In the genomic region with DNA sequence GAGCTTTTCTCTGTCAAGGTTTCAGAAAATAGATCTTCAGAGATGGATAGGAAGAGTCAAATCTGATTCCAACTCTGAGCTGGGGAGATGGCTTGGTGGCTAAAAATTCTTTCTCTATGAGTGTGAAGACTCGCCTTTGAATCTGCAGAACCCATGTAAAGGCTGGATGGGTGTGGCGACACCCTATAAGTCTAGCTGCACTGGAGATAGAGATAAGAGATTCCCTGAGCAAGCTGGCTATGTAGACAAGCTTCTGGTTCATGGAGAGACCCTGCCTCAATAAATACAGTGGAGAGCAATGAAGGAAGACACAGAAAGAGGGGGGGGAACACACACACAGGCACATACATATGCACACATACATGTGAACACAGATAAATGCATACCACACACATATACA, we compare ENCODE assay signal across 17 mouse cellular contexts.
DNase-seq lines count a peak whose midpoint lies in the region; ATAC-seq lines count a peak whose summit lies in the region.
"Had no signal": no experiment of that assay in that cellular context is flagged by ENCODE, and none has a peak within 500 bp of the region (broad histone marks: within the 10 kb centered on the region; RNA-seq: fewer than 3 reads in every experiment).

No protein-coding gene starts in this region.

- DNase-seq in intestine, embryonic 14.5 days (ENCODE audit: low spot score), result no peak
- peak; percentile 12 for DNase-seq in limb, embryonic 10.5 days (ENCODE audit: low spot score)
- DNase-seq in ovary, adult 18-20 months (ENCODE audit: low spot score), result no peak
- DNase-seq in urinary bladder, adult 18-20 months (ENCODE audit: low spot score in 2 of 2), result no peak
- DNase-seq: adrenal gland, adult 2 months; adrenal gland, postnatal 25 days; cerebellum, adult 18-20 months; cerebellum, postnatal 10 days; gastrocnemius, postnatal 14 days; heart, postnatal 4 days had no signal

- H3K27me3 ChIP-seq in intestine, embryonic 14.5 days (replicated peaks; ENCODE audit: control insufficient read depth, insufficient read depth, low read length), result no peaks in the 10 kb centered on the region
- H3K27me3 ChIP-seq in intestine, embryonic 15.5 days (replicated peaks), result no peaks in the 10 kb centered on the region
- H3K27me3 ChIP-seq in embryonic facial prominence, embryonic 15.5 days, result no peaks in the 10 kb centered on the region
- no peaks in the 10 kb centered on the region for H3K27me3 ChIP-seq in limb, embryonic 10.5 days (ENCODE audit: low read depth, poor library complexity, severe bottlenecking)
- no peaks in the 10 kb centered on the region for H3K27me3 ChIP-seq in liver, embryonic 15.5 days
- H3K27me3 ChIP-seq: forebrain, embryonic 12.5 days; heart, embryonic 13.5 days; hindbrain, embryonic 12.5 days had no signal

- no peaks in the 10 kb centered on the region for H3K9me3 ChIP-seq in intestine, embryonic 14.5 days (ENCODE audit: control insufficient read depth, low read length)
- H3K9me3 ChIP-seq in intestine, embryonic 15.5 days, result no peaks in the 10 kb centered on the region
- no peaks in the 10 kb centered on the region for H3K9me3 ChIP-seq in embryonic facial prominence, embryonic 15.5 days (replicated peaks)
- no peaks in the 10 kb centered on the region for H3K9me3 ChIP-seq in limb, embryonic 10.5 days (replicated peaks)
- no peaks in the 10 kb centered on the region; the same call in 1 of the 2 replicates for H3K9me3 ChIP-seq in liver, embryonic 15.5 days (replicated peaks)
- H3K9me3 ChIP-seq: forebrain, embryonic 12.5 days; heart, embryonic 13.5 days; hindbrain, embryonic 12.5 days had no signal

- no peak overlapping the region for H3K4me3 ChIP-seq in intestine, embryonic 14.5 days (ENCODE audit: low read depth, low read length)
- no peak overlapping the region for H3K4me3 ChIP-seq in intestine, embryonic 15.5 days (replicated peaks)
- no peak overlapping the region for H3K4me3 ChIP-seq in embryonic facial prominence, embryonic 15.5 days (replicated peaks)
- no peak overlapping the region for H3K4me3 ChIP-seq in limb, embryonic 10.5 days
- no peak overlapping the region for H3K4me3 ChIP-seq in liver, embryonic 15.5 days (replicated peaks)
- H3K4me3 ChIP-seq: forebrain, embryonic 12.5 days; heart, embryonic 13.5 days; hindbrain, embryonic 12.5 days had no signal

- peaks cover 4% of the 10 kb centered on the region; the same call in 1 of the 2 replicates for H3K4me1 ChIP-seq in intestine, embryonic 14.5 days (replicated peaks; ENCODE audit: control insufficient read depth, insufficient read depth, low read length)
- H3K4me1 ChIP-seq in intestine, embryonic 15.5 days (replicated peaks), result no peaks in the 10 kb centered on the region
- H3K4me1 ChIP-seq in embryonic facial prominence, embryonic 15.5 days, result peaks cover 14% of the 10 kb centered on the region; the same call in 1 of the 2 replicates
- H3K4me1 ChIP-seq in limb, embryonic 10.5 days, result peaks cover 2% of the 10 kb centered on the region; the same call in 1 of the 2 replicates
- H3K4me1 ChIP-seq in liver, embryonic 15.5 days (replicated peaks), result no peaks in the 10 kb centered on the region

- ATAC-seq in intestine, embryonic 14.5 days (replicated peaks; ENCODE audit: low FRiP score, low TSS enrichment, low read depth), result no peak
- no peak for ATAC-seq in intestine, embryonic 15.5 days
- ATAC-seq in embryonic facial prominence, embryonic 15.5 days (ENCODE audit: insufficient number of reproducible peaks, low FRiP score, low TSS enrichment, low read depth), result no peak
- peak; percentile 67 for ATAC-seq in liver, embryonic 15.5 days (ENCODE audit: insufficient read depth)
- ATAC-seq: forebrain, embryonic 16.5 days had no signal

- H3K27ac ChIP-seq in intestine, embryonic 14.5 days (ENCODE audit: low read depth), result 0 out of 2 replicates have a peak overlapping the region, but pooled peaks have one; percentile 4
- no peak overlapping the region for H3K27ac ChIP-seq in intestine, embryonic 15.5 days
- H3K27ac ChIP-seq in embryonic facial prominence, embryonic 15.5 days (replicated peaks), result peak overlapping the region; percentile 28; the same call in 1 of the 2 replicates
- H3K27ac ChIP-seq in limb, embryonic 10.5 days, result no peak overlapping the region
- H3K27ac ChIP-seq in liver, embryonic 15.5 days (replicated peaks), result no peak overlapping the region
- H3K27ac ChIP-seq: forebrain, embryonic 12.5 days; heart, embryonic 13.5 days had no signal

- 94% methylated on average over 2 of the region's 2 CpGs for WGBS in intestine, embryonic 14.5 days
- 82% methylated on average over 2 of the region's 2 CpGs for WGBS in intestine, embryonic 15.5 days
- 89% methylated on average over 2 of the region's 2 CpGs for WGBS in embryonic facial prominence, embryonic 15.5 days
- 96% methylated on average over 2 of the region's 2 CpGs for WGBS in limb, embryonic 10.5 days
- WGBS in liver, embryonic 15.5 days (ENCODE audit: insufficient replicate concordance), result 56% methylated on average over 2 of the region's 2 CpGs

- no peak overlapping the region for H3K9ac ChIP-seq in intestine, embryonic 14.5 days (ENCODE audit: low read length)
- no peak overlapping the region for H3K9ac ChIP-seq in intestine, embryonic 15.5 days
- H3K9ac ChIP-seq in embryonic facial prominence, embryonic 15.5 days, result no peak overlapping the region
- no peak overlapping the region for H3K9ac ChIP-seq in liver, embryonic 15.5 days
- H3K9ac ChIP-seq: forebrain, embryonic 12.5 days; heart, embryonic 13.5 days; hindbrain, embryonic 12.5 days had no signal

- no peaks in the 10 kb centered on the region for H3K36me3 ChIP-seq in intestine, embryonic 14.5 days (ENCODE audit: control insufficient read depth, insufficient read depth, low read length)
- no peaks in the 10 kb centered on the region for H3K36me3 ChIP-seq in intestine, embryonic 15.5 days
- H3K36me3 ChIP-seq in embryonic facial prominence, embryonic 15.5 days, result no peaks in the 10 kb centered on the region
- H3K36me3 ChIP-seq in limb, embryonic 10.5 days, result no peaks in the 10 kb centered on the region
- H3K36me3 ChIP-seq in liver, embryonic 15.5 days (replicated peaks), result no peaks in the 10 kb centered on the region
- H3K36me3 ChIP-seq: forebrain, embryonic 12.5 days; heart, embryonic 13.5 days; hindbrain, embryonic 12.5 days had no signal

- no peak overlapping the region for H3K4me2 ChIP-seq in intestine, embryonic 14.5 days (ENCODE audit: low read length)
- no peak overlapping the region for H3K4me2 ChIP-seq in intestine, embryonic 15.5 days (replicated peaks)
- no peak overlapping the region for H3K4me2 ChIP-seq in embryonic facial prominence, embryonic 15.5 days (replicated peaks)
- H3K4me2 ChIP-seq in liver, embryonic 15.5 days, result no peak overlapping the region
- H3K4me2 ChIP-seq: forebrain, embryonic 12.5 days; heart, embryonic 13.5 days had no signal

Comparison
In these comparisons a context has a peak if more than half of its experiments do, and no peak if none do; other contexts are left out.
1. H3K27ac ChIP-seq: peak in intestine, embryonic 14.5 days (single experiment) and embryonic facial prominence, embryonic 15.5 days (single experiment); none in intestine, embryonic 15.5 days (single experiment), limb, embryonic 10.5 days (single experiment) and liver, embryonic 15.5 days (single experiment).